Mouse (Mus musculus) spleen, adult 12 weeks (tissue): Measurements from ENCODE around the gene Gm20388.

Experiments
- DNase-seq: peaks from one replicate; pipeline ENCODE4 v3.0.0; 2022; ENCODE audit warnings: low spot score

Gene Gm20388

GRCm38 (mm10) chr8:121613419-121613818 is 1702.8 kb downstream of the Gm20388 start:
- no peak for DNase-seq

- no peak for DNase-seq
Measured at GRCm38 (mm10) chr8:121619401-121619995, 1708.9 kb downstream of the Gm20388 start.

- no peak for DNase-seq
Measured at GRCm38 (mm10) chr8:121620801-121621516, 1710.3 kb downstream of the Gm20388 start.

- no peak for DNase-seq
Measured at GRCm38 (mm10) chr8:121621879-121622278, 1711.2 kb downstream of the Gm20388 start.

- DNase-seq = no peak
Measured at GRCm38 (mm10) chr8:121623043-121623442, 1712.4 kb downstream of the Gm20388 start.

- no peak for DNase-seq
Measured at GRCm38 (mm10) chr8:121628681-121629080, 1718.0 kb downstream of the Gm20388 start.

GRCm38 (mm10) chr8:121631645-121632071 is 1721.0 kb downstream of the Gm20388 start:
- DNase-seq = no peak

GRCm38 (mm10) chr8:121632401-121632800 is 1721.8 kb downstream of the Gm20388 start:
- no peak for DNase-seq

- no peak for DNase-seq
Measured at GRCm38 (mm10) chr8:121635534-121635933, 1724.9 kb downstream of the Gm20388 start.

- no peak for DNase-seq
Measured at GRCm38 (mm10) chr8:121636180-121636579, 1725.5 kb downstream of the Gm20388 start.

- DNase-seq = no peak
Measured at GRCm38 (mm10) chr8:121642804-121643203, 1732.2 kb downstream of the Gm20388 start.

GRCm38 (mm10) chr8:121643384-121643783 is 1732.7 kb downstream of the Gm20388 start:
- no peak for DNase-seq

GRCm38 (mm10) chr8:121647511-121648215 is 1737.0 kb downstream of the Gm20388 start:
- no peak for DNase-seq

- DNase-seq = no peak
Measured at GRCm38 (mm10) chr8:121648451-121648850, 1737.8 kb downstream of the Gm20388 start.

GRCm38 (mm10) chr8:121649423-121649822 is 1738.8 kb downstream of the Gm20388 start:
- no peak for DNase-seq

GRCm38 (mm10) chr8:121649904-121650303 is 1739.3 kb downstream of the Gm20388 start:
- no peak for DNase-seq

GRCm38 (mm10) chr8:121650389-121651307 is 1740.0 kb downstream of the Gm20388 start:
- no peak for DNase-seq

- no peak for DNase-seq
Measured at GRCm38 (mm10) chr8:121651308-121651873, 1740.8 kb downstream of the Gm20388 start.

- no peak for DNase-seq
Measured at GRCm38 (mm10) chr8:121651874-121652361, 1741.3 kb downstream of the Gm20388 start.

GRCm38 (mm10) chr8:121652774-121653323 is 1742.2 kb downstream of the Gm20388 start, which contains the start of gene Zcchc14:
Gene Zcchc14, minus strand, starts transcription at chr8:121652901.
- DNase-seq = no peak
